Comparison of ENCODE assay signal across 8 mouse cellular contexts in the genomic region with DNA sequence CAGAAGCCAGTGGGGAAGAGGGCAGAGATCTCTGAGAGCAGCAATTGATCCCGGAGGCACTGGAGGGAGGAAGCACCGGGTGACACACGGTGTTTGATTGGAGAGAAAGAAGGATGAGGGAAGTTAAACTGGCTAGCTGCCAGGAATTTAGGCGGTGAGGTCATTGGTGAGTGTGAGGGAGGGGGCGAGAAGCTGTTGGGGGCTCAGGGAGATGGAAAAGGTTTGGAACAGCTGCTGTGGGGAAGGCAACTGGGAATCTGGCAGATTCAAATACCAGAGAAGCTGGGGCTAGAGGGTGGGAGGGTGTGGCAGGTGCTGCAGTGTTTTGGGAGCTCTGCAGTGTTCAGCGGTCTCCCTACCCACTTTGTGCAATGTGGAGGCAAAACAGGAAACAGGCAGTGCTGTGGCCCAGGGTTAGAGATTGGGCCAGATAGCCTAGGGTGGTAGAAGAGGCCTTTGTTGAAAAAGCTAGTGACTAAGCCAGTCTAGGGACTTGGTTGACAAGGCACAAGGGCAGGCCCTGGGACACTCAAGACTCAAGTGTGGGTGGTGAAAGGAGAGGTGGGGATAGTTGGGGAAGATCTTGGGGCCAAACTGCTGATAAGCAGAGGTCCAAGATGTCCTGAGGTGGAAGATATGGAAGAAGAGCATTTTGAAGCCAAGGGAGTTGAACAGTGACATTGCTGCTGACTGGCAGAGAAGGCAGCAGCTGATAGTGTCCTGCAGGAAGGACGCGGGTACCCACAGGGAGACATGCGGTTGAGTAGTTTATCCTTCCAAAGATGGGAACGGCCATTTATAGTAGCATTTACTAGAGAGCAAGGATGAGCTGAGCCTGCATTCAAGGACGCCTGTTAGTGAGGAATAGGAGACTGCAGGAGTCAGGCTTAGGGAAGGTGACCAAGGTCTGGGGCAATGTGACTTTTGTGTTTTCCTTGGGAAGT. TPM values are rescaled to one million over a fixed set of nuclear protein-coding genes. Genes with fewer than 3 reads are reported as not detected.
DNase-seq lines count a peak whose midpoint lies in the region; ATAC-seq lines count a peak whose summit lies in the region.

No protein-coding gene starts in this region.

- no peak overlapping the region for H3K9ac ChIP-seq in hindbrain, embryonic 11.5 days (ENCODE audit: low read depth, low read length)
- no peak overlapping the region for H3K9ac ChIP-seq in hindbrain, embryonic 14.5 days

- no peaks in the 10 kb centered on the region for H3K9me3 ChIP-seq in hindbrain, embryonic 11.5 days (ENCODE audit: control insufficient read depth, low read length)
- no peaks in the 10 kb centered on the region for H3K9me3 ChIP-seq in hindbrain, embryonic 14.5 days (ENCODE audit: control insufficient read depth, low read length)

- 75% methylated on average over 11 of the region's 11 CpGs for WGBS in hindbrain, embryonic 11.5 days
- WGBS in hindbrain, embryonic 14.5 days, result 61% methylated on average over 11 of the region's 11 CpGs

- no peaks in the 10 kb centered on the region for H3K27me3 ChIP-seq in hindbrain, embryonic 11.5 days (ENCODE audit: control insufficient read depth, insufficient read depth, low read length)
- H3K27me3 ChIP-seq in hindbrain, embryonic 14.5 days (ENCODE audit: control insufficient read depth, insufficient read depth, low read length), result no peaks in the 10 kb centered on the region

- H3K27ac ChIP-seq in hindbrain, embryonic 11.5 days (ENCODE audit: low read depth, low read length), result no peak overlapping the region
- H3K27ac ChIP-seq in hindbrain, embryonic 14.5 days, result no peak overlapping the region

- H3K36me3 ChIP-seq in hindbrain, embryonic 11.5 days (ENCODE audit: control insufficient read depth, insufficient read depth, low read length), result 0 out of 2 replicates have a peak, but pooled peaks cover 9% of the 10 kb centered on the region
- H3K36me3 ChIP-seq in hindbrain, embryonic 14.5 days (replicated peaks; ENCODE audit: control insufficient read depth, insufficient read depth), result peaks cover 56% of the 10 kb centered on the region

- H3K4me3 ChIP-seq in hindbrain, embryonic 11.5 days (ENCODE audit: low read depth, low read length), result no peak overlapping the region
- no peak overlapping the region for H3K4me3 ChIP-seq in hindbrain, embryonic 14.5 days (replicated peaks; ENCODE audit: low read length)

- peak; percentile 14 for DNase-seq in hindbrain, embryonic 11.5 days (ENCODE audit: low spot score)
- no peak for DNase-seq in hindbrain, embryonic 14.5 days (ENCODE audit: low spot score)
- peak; percentile 45 for DNase-seq in urinary bladder, postnatal 14 days (ENCODE audit: low spot score)
- no peak for DNase-seq in urinary bladder, postnatal 4 days (ENCODE audit: low spot score in 2 of 2)
- DNase-seq in induced T-regulatory cell, adult 2 months (ENCODE audit: low read depth), result peak; percentile 34
- peak; percentile 59 for DNase-seq in mesoderm, embryonic 11.5 days (ENCODE audit: low read depth, low spot score)
- no peak for DNase-seq in spleen, adult 12 weeks (ENCODE audit: low spot score)
- no peak for DNase-seq in right cerebral cortex, postnatal 36 days (ENCODE audit: low spot score in 2 of 2)

- H3K4me2 ChIP-seq in hindbrain, embryonic 11.5 days (replicated peaks; ENCODE audit: low read depth, low read length), result no peak overlapping the region
- no peak overlapping the region for H3K4me2 ChIP-seq in hindbrain, embryonic 14.5 days (replicated peaks)

- peaks cover 2% of the 10 kb centered on the region; the same call in 1 of the 2 replicates for H3K4me1 ChIP-seq in hindbrain, embryonic 11.5 days (replicated peaks; ENCODE audit: control insufficient read depth, insufficient read depth, low read length)
- peaks cover 18% of the 10 kb centered on the region for H3K4me1 ChIP-seq in hindbrain, embryonic 14.5 days (replicated peaks; ENCODE audit: control insufficient read depth, insufficient read depth, low read length)

- no peak for ATAC-seq in hindbrain, embryonic 11.5 days (ENCODE audit: low FRiP score)
- ATAC-seq in hindbrain, embryonic 14.5 days (ENCODE audit: low FRiP score), result no peak

RNA-seq across cellular contexts. Expression of gene Zyx, which starts 4.9 kb away (rescaled TPM):
- polyA plus RNA-seq in hindbrain, embryonic 11.5 days (2014; fragmentation: Nextera tagmentation; extraction: Ambion mirVana), result 57.5 and 60.1 TPM in 2 replicates
- polyA plus RNA-seq in hindbrain, embryonic 14.5 days (2014; fragmentation: Nextera tagmentation; extraction: Ambion mirVana), result 56.6 and 60.3 TPM in 2 replicates

RNA-seq across cellular contexts. Expression of gene Epha1, which starts 18.7 kb away (rescaled TPM):
- polyA plus RNA-seq in hindbrain, embryonic 11.5 days (2014; fragmentation: Nextera tagmentation; extraction: Ambion mirVana), result 0.43 and 1.3 TPM in 2 replicates
- polyA plus RNA-seq in hindbrain, embryonic 14.5 days (2014; fragmentation: Nextera tagmentation; extraction: Ambion mirVana), result 0.16 and 0.24 TPM in 2 replicates

RNA-seq across cellular contexts. Expression of gene Fam131b, which starts 29.9 kb away (rescaled TPM):
- polyA plus RNA-seq in hindbrain, embryonic 11.5 days (2014; fragmentation: Nextera tagmentation; extraction: Ambion mirVana), result 2.6 and 3.1 TPM in 2 replicates
- polyA plus RNA-seq in hindbrain, embryonic 14.5 days (2014; fragmentation: Nextera tagmentation; extraction: Ambion mirVana), result 7.2 and 7.9 TPM in 2 replicates

RNA-seq across cellular contexts. Expression of gene Tas2r143, which starts 45.7 kb away (rescaled TPM):
- not detected in 2 replicates for polyA plus RNA-seq in hindbrain, embryonic 11.5 days (2014; fragmentation: Nextera tagmentation; extraction: Ambion mirVana)
- not detected in 2 replicates for polyA plus RNA-seq in hindbrain, embryonic 14.5 days (2014; fragmentation: Nextera tagmentation; extraction: Ambion mirVana)

RNA-seq across cellular contexts. Expression of gene Tas2r135, which starts 50.9 kb away (rescaled TPM):
- polyA plus RNA-seq in hindbrain, embryonic 11.5 days (2014; fragmentation: Nextera tagmentation; extraction: Ambion mirVana), result 0.15 TPM in 1 of 2 replicates, not detected in the other
- polyA plus RNA-seq in hindbrain, embryonic 14.5 days (2014; fragmentation: Nextera tagmentation; extraction: Ambion mirVana), result not detected in 2 replicates

Comparison
In these comparisons a context has a peak if more than half of its experiments do, and no peak if none do; other contexts are left out.
1. DNase-seq: peak in hindbrain, embryonic 11.5 days (single experiment), urinary bladder, postnatal 14 days (single experiment), induced T-regulatory cell, adult 2 months (single experiment) and mesoderm, embryonic 11.5 days (single experiment); none in hindbrain, embryonic 14.5 days (single experiment), urinary bladder, postnatal 4 days (0 of 2), spleen, adult 12 weeks (single experiment) and right cerebral cortex, postnatal 36 days (0 of 2).